Mouse (Mus musculus) cortical plate, adult 2 months (tissue): ENCODE results near the gene Dhx58.

Experiments used
- CTCF ChIP-seq: fragments of 200-500 bp; IDR thresholded peaks from 2 replicates; pipeline ENCODE4 v1.5.1; 2011; ENCODE audit warnings: mild to moderate bottlenecking, control low read depth, low read length; ENCODE audit not compliant: insufficient read depth; ENCODE audit errors: extremely low read depth
- POLR2A ChIP-seq: fragments of 200-500 bp; IDR thresholded peaks from 2 replicates; pipeline ENCODE4 v1.6.1; 2011; ENCODE audit warnings: mild to moderate bottlenecking, low read length, control low read depth; ENCODE audit not compliant: insufficient read depth; ENCODE audit errors: extremely low read depth

DNA sequence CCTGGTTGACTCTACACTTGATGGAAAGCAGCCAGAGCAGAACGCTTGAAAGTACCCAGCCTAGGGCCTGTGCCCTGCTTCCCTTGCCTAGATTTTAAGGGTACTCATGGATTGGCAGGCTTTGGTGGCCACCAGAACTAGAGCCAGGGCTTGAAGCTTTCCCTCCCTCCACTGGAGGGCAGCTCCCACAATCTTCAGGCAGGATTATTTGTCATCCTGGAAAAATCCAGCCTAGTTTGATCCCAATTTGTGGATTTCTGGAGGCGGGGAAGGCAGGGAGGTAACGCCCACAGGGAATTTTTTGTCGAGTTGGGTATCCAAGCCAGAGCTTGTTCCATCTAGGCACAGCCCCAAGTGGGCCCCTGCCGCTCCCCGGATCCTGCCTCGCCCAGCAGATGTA, 13.7 kb downstream of the Dhx58 start:
- no peak for TF ChIP-seq POLR2A
- no peak for TF ChIP-seq CTCF
